Mouse (Mus musculus): ENCODE results near the gene Fyn.

- TF ChIP-seq CTCF (IDR thresholded peaks at IDR 0.05; ENCODE audit: low read depth, low read length), result no peak
- no peak for TF ChIP-seq GATA1 (IDR thresholded peaks at IDR 0.05; ENCODE audit: borderline replicate concordance, low read length)
- TF ChIP-seq POLR2AphosphoS5 (IDR thresholded peaks at IDR 0.05; ENCODE audit: insufficient replicate concordance, low read depth, low read length), result no peak
- no peak for TF ChIP-seq TAL1 (conservative IDR thresholded peaks at IDR 0.05; ENCODE audit: low read depth, low read length)
Measured at GRCm38 (mm10) chr10:39385259-39385658, 16.6 kb downstream of the Fyn start.
